Mouse (Mus musculus): ENCODE measurements around the gene Zfp128. TPM values are rescaled to one million over a fixed set of nuclear protein-coding genes. Genes with fewer than 3 reads are reported as not detected.
A peak's percentile ranks its signal among the peaks of the same experiment; 100 is the strongest.
"Not testable (repeated sequence)": the region's sequence is repeated elsewhere in the genome, so short reads cannot be mapped to it uniquely, and the experiment has no call there.

Gene Zfp128
- polyA plus RNA-seq, 1 experiment from 2014 or later = 4.4 TPM

DNA sequence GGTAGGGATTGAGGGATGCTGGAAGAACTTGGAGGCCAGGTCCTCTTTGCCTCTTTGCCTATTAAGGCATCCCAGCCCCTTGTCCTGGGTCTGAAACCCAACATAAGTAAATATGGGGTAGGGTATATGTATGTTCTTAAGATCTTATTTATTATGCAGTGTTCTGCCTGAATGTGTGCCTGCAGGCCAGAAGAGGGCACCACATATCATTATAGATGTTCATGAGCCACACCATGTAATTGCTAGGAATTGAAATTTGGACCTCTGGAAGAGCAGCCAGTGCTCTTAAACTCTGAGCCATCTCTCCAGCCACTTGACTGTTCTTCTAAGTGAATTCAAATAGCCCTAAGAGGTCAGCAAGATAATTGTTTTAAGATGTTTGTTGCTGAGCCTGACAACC lies 32.6 kb downstream of the Zfp128 start:
- Histone ChIP-seq H3K36me3 (ENCODE audit: control insufficient read depth, insufficient read depth, low read length) (peaks cover 5% of the 10 kb centered on the region), H3K9me3 (ENCODE audit: control insufficient read depth, low read length) (no peaks in the 10 kb centered on the region), H3K4me1 (replicated peaks; ENCODE audit: control insufficient read depth, insufficient read depth, low read length) (no peaks in the 10 kb centered on the region), H3K9ac (ENCODE audit: low read length) (no peak overlapping the region), H3K27ac (ENCODE audit: low read depth) (no peak overlapping the region), H3K4me2 (ENCODE audit: low read length) (no peak overlapping the region), H3K27me3 (replicated peaks; ENCODE audit: control insufficient read depth, insufficient read depth, low read length) (no peaks in the 10 kb centered on the region), H3K4me3 (ENCODE audit: low read depth, low read length) (no peak overlapping the region)
- ATAC-seq (replicated peaks; ENCODE audit: low FRiP score, low TSS enrichment, low read depth) = no peak
- no peak for DNase-seq (ENCODE audit: low spot score)

- H3K9me3 ChIP-seq (ENCODE audit: control insufficient read depth, low read length); H3K27me3 ChIP-seq (replicated peaks; ENCODE audit: control insufficient read depth, insufficient read depth, low read length); DNase-seq (ENCODE audit: low spot score); H3K4me2 ChIP-seq (ENCODE audit: low read length); ATAC-seq (replicated peaks; ENCODE audit: low FRiP score, low TSS enrichment, low read depth); H3K4me3 ChIP-seq (ENCODE audit: low read depth, low read length); H3K27ac ChIP-seq (ENCODE audit: low read depth); H3K9ac ChIP-seq (ENCODE audit: low read length): not testable (repeated sequence)
- WGBS = 84% methylated on average over 7 of the region's 8 CpGs
- Histone ChIP-seq H3K4me1 (replicated peaks; ENCODE audit: control insufficient read depth, insufficient read depth, low read length) (peaks cover 14% of the 10 kb centered on the region; the same call in 1 of the 2 replicates), H3K36me3 (ENCODE audit: control insufficient read depth, insufficient read depth, low read length) (peaks cover 26% of the 10 kb centered on the region)
Observed at GRCm38 (mm10) chr7:12920495-12920894, 39.5 kb downstream of the Zfp128 start.

DNA sequence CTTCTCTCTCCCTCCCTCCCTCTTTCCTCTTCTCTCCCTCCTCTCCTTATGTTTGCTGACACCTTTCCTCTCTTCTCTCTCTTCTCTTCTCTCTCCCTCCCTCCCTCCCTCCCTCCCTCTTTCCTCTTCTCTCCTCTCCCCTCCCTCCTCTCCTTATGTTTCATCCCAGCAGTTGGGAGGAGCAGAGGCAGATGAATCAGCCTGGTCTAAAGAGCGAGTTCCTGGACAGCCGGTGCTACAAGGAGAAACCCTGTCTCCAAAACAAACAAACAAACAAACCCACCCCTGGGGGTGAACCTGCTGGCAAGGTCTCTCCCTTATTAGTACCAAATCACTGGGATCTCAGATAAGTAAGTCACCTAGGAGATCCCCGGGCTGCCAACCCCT lies 40.3 kb downstream of the Zfp128 start:
- no peak for ATAC-seq (replicated peaks; ENCODE audit: low FRiP score, low TSS enrichment, low read depth)
- peak overlapping the region; percentile 86 for H3K9ac ChIP-seq (ENCODE audit: low read length)
- H3K4me3 ChIP-seq (ENCODE audit: low read depth, low read length) = peak overlapping the region; percentile 80
- H3K4me2 ChIP-seq (ENCODE audit: low read length) = peak overlapping the region; percentile 89
- H3K4me1 ChIP-seq (replicated peaks; ENCODE audit: control insufficient read depth, insufficient read depth, low read length) = peaks cover 14% of the 10 kb centered on the region; the same call in 1 of the 2 replicates
- H3K27ac ChIP-seq (ENCODE audit: low read depth) = peak overlapping the region; percentile 97
- WGBS = 0% methylated on average over 3 of the region's 3 CpGs
- DNase-seq (ENCODE audit: low spot score) = no peak
- no peaks in the 10 kb centered on the region for H3K27me3 ChIP-seq (replicated peaks; ENCODE audit: control insufficient read depth, insufficient read depth, low read length)
- no peaks in the 10 kb centered on the region for H3K9me3 ChIP-seq (ENCODE audit: control insufficient read depth, low read length)
- peaks cover 34% of the 10 kb centered on the region for H3K36me3 ChIP-seq (ENCODE audit: control insufficient read depth, insufficient read depth, low read length)

DNA sequence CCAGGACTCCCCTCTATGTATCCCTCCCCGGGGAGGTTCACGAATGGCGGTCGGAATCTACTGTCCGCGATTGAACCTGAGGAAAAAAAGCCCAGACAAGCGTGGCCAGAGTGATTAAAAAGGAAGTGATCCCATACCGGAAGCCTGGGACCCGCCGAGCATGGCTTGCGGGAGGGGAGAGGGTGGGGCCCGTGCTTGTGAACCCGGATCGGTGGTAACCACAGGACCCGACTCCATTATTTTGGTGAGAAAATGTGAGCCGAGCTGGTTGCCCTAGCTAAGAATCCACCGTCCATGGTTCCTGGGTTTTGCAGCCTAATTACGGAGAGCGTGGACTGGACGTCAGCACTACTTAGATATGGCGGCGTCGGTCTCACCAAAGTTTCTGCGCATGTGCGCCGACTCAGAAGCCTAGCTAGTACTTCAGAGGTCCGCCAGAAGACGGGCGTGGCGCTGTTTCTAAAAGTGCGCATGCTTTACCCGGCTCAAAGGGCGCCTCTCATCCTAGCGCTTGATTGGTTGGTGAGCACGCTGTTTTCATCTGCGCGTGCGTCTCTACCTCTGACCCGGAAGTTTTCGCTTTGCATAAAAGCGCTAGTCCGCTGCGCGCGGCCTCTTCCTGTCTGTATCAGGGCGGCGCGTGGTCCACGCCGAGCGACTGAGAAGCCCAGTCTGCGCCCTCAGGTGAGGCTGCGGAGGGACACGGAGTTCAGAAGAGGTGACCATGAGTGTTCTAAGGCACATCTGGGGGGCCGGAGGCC lies 40.9 kb downstream of the Zfp128 start, which contains the start of gene Rps5:
TSS of gene Rps5 (plus strand) at position 586 of the 761 bp plus-strand sequence.
- Histone ChIP-seq H3K9ac (ENCODE audit: low read length) (peak within 1 kb of the TSS; percentile 86), H3K27ac (ENCODE audit: low read depth) (peak within 1 kb of the TSS; percentile 97), H3K27me3 (replicated peaks; ENCODE audit: control insufficient read depth, insufficient read depth, low read length) (peaks cover under 1% of the 10 kb centered on the region; the same call in 1 of the 2 replicates), H3K4me1 (replicated peaks; ENCODE audit: control insufficient read depth, insufficient read depth, low read length) (peaks cover 14% of the 10 kb centered on the region; the same call in 1 of the 2 replicates), H3K36me3 (ENCODE audit: control insufficient read depth, insufficient read depth, low read length) (peaks cover 40% of the 10 kb centered on the region), H3K4me2 (ENCODE audit: low read length) (peak within 1 kb of the TSS; percentile 89), H3K9me3 (ENCODE audit: control insufficient read depth, low read length) (no peaks in the 10 kb centered on the region), H3K4me3 (ENCODE audit: low read depth, low read length) (peak within 1 kb of the TSS; percentile 80)
- DNase-seq (ENCODE audit: low spot score) (peak; percentile 97), ATAC-seq (replicated peaks; ENCODE audit: low FRiP score, low TSS enrichment, low read depth) (peak; percentile 97)
- WGBS = under 1% methylated on average over 55 of the region's 55 CpGs

GRCm38 (mm10) chr7:12922729-12923128 lies 41.8 kb downstream of the Zfp128 start:
- DNase-seq (ENCODE audit: low spot score) = no peak
- Histone ChIP-seq H3K4me3 (ENCODE audit: low read depth, low read length) (peak overlapping the region; percentile 80), H3K27ac (ENCODE audit: low read depth) (0 out of 2 replicates have a peak overlapping the region, but pooled peaks have one; percentile 7), H3K27me3 (replicated peaks; ENCODE audit: control insufficient read depth, insufficient read depth, low read length) (peaks cover 5% of the 10 kb centered on the region; the same call in 1 of the 2 replicates), H3K36me3 (ENCODE audit: control insufficient read depth, insufficient read depth, low read length) (peaks cover 42% of the 10 kb centered on the region), H3K4me2 (ENCODE audit: low read length) (peak overlapping the region; percentile 89), H3K9me3 (ENCODE audit: control insufficient read depth, low read length) (no peaks in the 10 kb centered on the region), H3K9ac (ENCODE audit: low read length) (peak overlapping the region; percentile 86), H3K4me1 (replicated peaks; ENCODE audit: control insufficient read depth, insufficient read depth, low read length) (peaks cover 14% of the 10 kb centered on the region; the same call in 1 of the 2 replicates)
- WGBS = 3% methylated on average over 8 of the region's 8 CpGs
- no peak for ATAC-seq (replicated peaks; ENCODE audit: low FRiP score, low TSS enrichment, low read depth)

DNA sequence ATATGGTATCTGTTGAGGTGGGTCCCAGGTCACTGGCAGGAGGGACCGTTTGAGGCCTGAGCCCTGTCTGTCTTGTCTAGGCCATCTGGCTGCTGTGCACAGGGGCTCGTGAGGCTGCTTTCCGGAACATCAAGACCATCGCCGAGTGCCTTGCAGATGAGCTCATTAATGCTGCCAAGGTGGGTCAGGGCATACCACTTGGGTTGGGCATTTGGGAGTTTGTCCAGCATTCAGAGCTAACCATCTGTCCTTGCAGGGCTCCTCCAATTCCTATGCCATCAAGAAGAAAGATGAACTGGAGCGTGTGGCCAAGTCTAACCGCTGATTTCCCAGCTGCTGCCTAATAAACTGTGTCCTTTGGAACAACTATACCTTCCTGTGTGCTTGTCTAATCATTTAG lies 45.3 kb downstream of the Zfp128 start:
- Histone ChIP-seq H3K4me2 (ENCODE audit: low read length) (no peak overlapping the region), H3K9me3 (ENCODE audit: control insufficient read depth, low read length) (no peaks in the 10 kb centered on the region), H3K4me3 (ENCODE audit: low read depth, low read length) (no peak overlapping the region), H3K4me1 (replicated peaks; ENCODE audit: control insufficient read depth, insufficient read depth, low read length) (peaks cover 17% of the 10 kb centered on the region; the same call in 1 of the 2 replicates), H3K36me3 (ENCODE audit: control insufficient read depth, insufficient read depth, low read length) (peaks cover 42% of the 10 kb centered on the region), H3K27ac (ENCODE audit: low read depth) (no peak overlapping the region), H3K27me3 (replicated peaks; ENCODE audit: control insufficient read depth, insufficient read depth, low read length) (peaks cover 14% of the 10 kb centered on the region), H3K9ac (ENCODE audit: low read length) (no peak overlapping the region)
- ATAC-seq (replicated peaks; ENCODE audit: low FRiP score, low TSS enrichment, low read depth) (no peak), DNase-seq (ENCODE audit: low spot score) (no peak)
- WGBS = 83% methylated on average over 7 of the region's 7 CpGs

DNA sequence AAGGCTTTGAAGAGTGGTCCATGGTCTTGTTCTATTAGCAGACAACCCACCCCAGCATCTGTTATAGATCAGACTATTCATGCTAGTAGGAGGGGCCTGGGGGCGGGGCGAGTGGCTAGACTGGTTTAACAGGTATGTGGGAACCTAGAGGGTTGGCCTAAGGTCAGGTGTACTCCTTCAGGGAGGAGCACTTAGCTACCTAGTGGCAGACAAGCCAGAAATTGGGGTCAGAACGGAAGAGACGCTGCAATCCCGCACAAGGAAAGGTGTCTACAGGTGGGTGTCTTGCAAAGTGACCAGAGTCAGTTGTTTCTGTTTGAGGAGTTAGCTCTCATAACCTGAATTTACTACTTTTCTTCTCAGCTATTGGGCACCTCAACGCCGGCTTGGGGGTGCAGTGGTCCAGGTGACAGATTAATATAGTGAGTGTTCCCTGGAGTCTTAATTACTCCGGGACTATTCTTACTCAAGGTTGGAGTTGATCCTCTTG lies 46.3 kb downstream of the Zfp128 start, which contains the start of gene Rnf225:
TSS of gene Rnf225 (plus strand) at position 226 of the 490 bp plus-strand sequence.
- peak; percentile 92 for DNase-seq (ENCODE audit: low spot score)
- Histone ChIP-seq H3K4me2 (ENCODE audit: low read length) (peak within 1 kb of the TSS; percentile 45), H3K4me3 (ENCODE audit: low read depth, low read length) (peak within 1 kb of the TSS; percentile 21), H3K27me3 (replicated peaks; ENCODE audit: control insufficient read depth, insufficient read depth, low read length) (peaks cover 14% of the 10 kb centered on the region), H3K36me3 (ENCODE audit: control insufficient read depth, insufficient read depth, low read length) (peaks cover 42% of the 10 kb centered on the region), H3K27ac (ENCODE audit: low read depth) (no peak within 1 kb of the TSS), H3K4me1 (replicated peaks; ENCODE audit: control insufficient read depth, insufficient read depth, low read length) (peaks cover 17% of the 10 kb centered on the region; the same call in 1 of the 2 replicates), H3K9ac (ENCODE audit: low read length) (peak within 1 kb of the TSS; percentile 41), H3K9me3 (ENCODE audit: control insufficient read depth, low read length) (no peaks in the 10 kb centered on the region)
- ATAC-seq (replicated peaks; ENCODE audit: low FRiP score, low TSS enrichment, low read depth) = peak; percentile 79
- 15% methylated on average over 8 of the region's 8 CpGs for WGBS

- Histone ChIP-seq H3K4me1 (replicated peaks; ENCODE audit: control insufficient read depth, insufficient read depth, low read length) (peaks cover 15% of the 10 kb centered on the region; the same call in 1 of the 2 replicates), H3K9ac (ENCODE audit: low read length) (peak overlapping the region; percentile 41), H3K36me3 (ENCODE audit: control insufficient read depth, insufficient read depth, low read length) (peaks cover 41% of the 10 kb centered on the region), H3K4me2 (ENCODE audit: low read length) (peak overlapping the region; percentile 45), H3K4me3 (ENCODE audit: low read depth, low read length) (peak overlapping the region; percentile 21), H3K9me3 (ENCODE audit: control insufficient read depth, low read length) (no peaks in the 10 kb centered on the region), H3K27ac (ENCODE audit: low read depth) (no peak overlapping the region), H3K27me3 (replicated peaks; ENCODE audit: control insufficient read depth, insufficient read depth, low read length) (peaks cover 14% of the 10 kb centered on the region)
- peak; percentile 71 for DNase-seq (ENCODE audit: low spot score)
- peak; percentile 30 for ATAC-seq (replicated peaks; ENCODE audit: low FRiP score, low TSS enrichment, low read depth)
- 4% methylated on average over 61 of the region's 65 CpGs for WGBS
Observed at GRCm38 (mm10) chr7:12927693-12928589, 47.0 kb downstream of the Zfp128 start.

All from intestine, embryonic 14.5 days (tissue).